Mouse (Mus musculus): ENCODE measurements around the gene Dlg1.

GRCm38 (mm10) chr16:31757606-31758005, 94.4 kb downstream of the Dlg1 start:
- no peak for TF ChIP-seq CTCF (IDR thresholded peaks at IDR 0.05; ENCODE audit: low read depth)
- no peak for TF ChIP-seq EP300 (IDR thresholded peaks at IDR 0.05; ENCODE audit: low read depth)

Measured in heart, postnatal 0 days (tissue).